Mouse (Mus musculus): ENCODE results near the gene Retsat. TPM values are rescaled to one million over a fixed set of nuclear protein-coding genes. Genes with fewer than 3 reads are reported as not detected.

The Retsat gene
- total RNA-seq (2014; fragmentation: Nextera tagmentation) (13.1 and 13.6 TPM in 2 replicates), total RNA-seq (2017) (12.6 and 14.8 TPM in 2 replicates), polyA plus RNA-seq (2012) (6.1 and 25.6 TPM in 2 replicates)

DNA sequence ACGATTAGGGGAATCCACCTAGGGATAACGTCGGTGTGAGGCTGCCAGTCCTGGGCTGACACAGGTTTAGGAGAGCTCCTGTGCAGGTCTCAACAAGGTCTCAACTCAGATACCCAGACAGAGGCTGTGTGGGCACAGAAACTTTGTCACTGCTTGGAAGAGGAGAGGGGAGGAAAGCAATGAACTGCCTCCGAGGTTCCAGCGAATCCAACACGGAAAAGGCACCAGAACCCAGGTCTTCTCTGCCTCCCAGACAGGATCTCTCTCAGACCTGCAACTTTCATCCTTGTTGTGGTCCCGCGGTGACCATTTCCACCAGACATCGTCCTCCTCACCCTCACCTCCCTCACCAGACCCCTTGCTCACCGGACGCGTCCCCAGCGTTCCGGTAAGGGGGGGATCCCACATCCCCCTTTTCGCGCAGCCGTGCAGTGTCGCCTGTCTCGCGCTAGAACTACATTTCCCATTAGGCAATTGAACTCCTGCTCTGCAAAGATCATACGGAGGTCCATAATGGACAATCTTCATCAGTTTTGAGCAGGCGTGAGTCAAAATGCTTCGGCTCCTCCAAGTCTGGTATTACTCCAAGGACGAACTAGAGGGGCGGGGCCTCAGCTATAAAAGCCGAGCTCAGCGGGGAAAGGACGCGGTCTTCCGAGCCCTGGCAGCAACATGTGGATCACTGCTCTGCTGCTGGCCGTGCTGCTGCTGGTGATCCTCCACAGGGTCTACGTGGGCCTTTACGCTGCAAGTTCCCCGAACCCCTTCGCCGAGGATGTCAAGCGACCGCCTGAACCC is at the start of gene Retsat, which contains the start of gene Elmod3:
TSS of gene Retsat (plus strand) at position 520 of the 798 bp plus-strand sequence.
TSS of gene Elmod3 (minus strand) at position 458 of the 798 bp plus-strand sequence.
- H3K4me3 ChIP-seq (ENCODE audit: low read depth, low read length): peak within 1 kb of the TSS; percentile 81
- H3K27me3 ChIP-seq (ENCODE audit: insufficient read depth, low read length): no peaks in the 10 kb centered on the region
- TF ChIP-seq CTCF (IDR thresholded peaks at IDR 0.05; ENCODE audit: low read depth, low read length): no peak
- TF ChIP-seq POLR2AphosphoS5 (IDR thresholded peaks at IDR 0.05; ENCODE audit: insufficient replicate concordance, low read depth, low read length): 0 out of 2 replicates have a peak, but pooled peaks have one; percentile 74
- DNase-seq (ENCODE audit: low spot score) (peak; percentile 88), ATAC-seq (ENCODE audit: extremely low read depth, insufficient number of reproducible peaks, low FRiP score, poor library complexity, severe bottlenecking) (peak; percentile 82)
- peaks cover 59% of the 10 kb centered on the region for H3K36me3 ChIP-seq (replicated peaks)
- H3K4me1 ChIP-seq (ENCODE audit: insufficient read depth, low read depth, low read length): peaks cover 45% of the 10 kb centered on the region
- H3K9me3 ChIP-seq (replicated peaks): no peaks in the 10 kb centered on the region

- no peak for TF ChIP-seq GATA2 (IDR thresholded peaks at IDR 0.05; ENCODE audit: borderline replicate concordance, low read depth, low read length)
- no peak for TF ChIP-seq CTCF (IDR thresholded peaks at IDR 0.05; ENCODE audit: low read depth, low read length)
- no peak for TF ChIP-seq GATA1 (IDR thresholded peaks at IDR 0.05; ENCODE audit: borderline replicate concordance, low read length)
- no peak for TF ChIP-seq POLR2AphosphoS5 (IDR thresholded peaks at IDR 0.05; ENCODE audit: insufficient replicate concordance, low read depth, low read length)
- TF ChIP-seq TAL1 (conservative IDR thresholded peaks at IDR 0.05; ENCODE audit: low read depth, low read length): no peak
- ATAC-seq (ENCODE audit: extremely low read depth, insufficient number of reproducible peaks, low FRiP score, poor library complexity, severe bottlenecking): peak; percentile 61
- H3K4me1 ChIP-seq (ENCODE audit: insufficient read depth, low read depth, low read length): peaks cover 75% of the 10 kb centered on the region
- peak; percentile 85 for DNase-seq (ENCODE audit: low spot score)
- peaks cover 43% of the 10 kb centered on the region for H3K36me3 ChIP-seq (replicated peaks)
- H3K27me3 ChIP-seq (ENCODE audit: insufficient read depth, low read length): no peaks in the 10 kb centered on the region
- H3K4me3 ChIP-seq (ENCODE audit: low read depth, low read length): peak overlapping the region; percentile 63
- peaks cover 4% of the 10 kb centered on the region for H3K9me3 ChIP-seq (replicated peaks)
Observed at GRCm38 (mm10) chr6:72549041-72549580, 49.2 kb upstream of the Retsat start.

- DNase-seq (ENCODE audit: low spot score) (no peak), ATAC-seq (ENCODE audit: extremely low read depth, insufficient number of reproducible peaks, low FRiP score, poor library complexity, severe bottlenecking) (no peak)
- Histone ChIP-seq H3K4me1 (ENCODE audit: insufficient read depth, low read depth, low read length) (peaks cover 66% of the 10 kb centered on the region), H3K9me3 (replicated peaks) (peaks cover 4% of the 10 kb centered on the region), H3K36me3 (replicated peaks) (peaks cover 47% of the 10 kb centered on the region), H3K4me3 (ENCODE audit: low read depth, low read length) (peak overlapping the region; percentile 63; the same call in 1 of the 2 replicates), H3K27me3 (ENCODE audit: insufficient read depth, low read length) (no peaks in the 10 kb centered on the region)
- no peak for TF ChIP-seq TAL1 (conservative IDR thresholded peaks at IDR 0.05; ENCODE audit: low read depth, low read length)
- no peak for TF ChIP-seq CTCF (IDR thresholded peaks at IDR 0.05; ENCODE audit: low read depth, low read length)
- TF ChIP-seq GATA1 (IDR thresholded peaks at IDR 0.05; ENCODE audit: borderline replicate concordance, low read length): no peak
- no peak for TF ChIP-seq POLR2AphosphoS5 (IDR thresholded peaks at IDR 0.05; ENCODE audit: insufficient replicate concordance, low read depth, low read length)
- no peak for TF ChIP-seq GATA2 (IDR thresholded peaks at IDR 0.05; ENCODE audit: borderline replicate concordance, low read depth, low read length)
Observed at GRCm38 (mm10) chr6:72550025-72550424, 48.2 kb upstream of the Retsat start.

- no peak overlapping the region for H3K4me3 ChIP-seq (ENCODE audit: low read depth, low read length)
- peaks cover 62% of the 10 kb centered on the region for H3K4me1 ChIP-seq (ENCODE audit: insufficient read depth, low read depth, low read length)
- H3K27me3 ChIP-seq (ENCODE audit: insufficient read depth, low read length): no peaks in the 10 kb centered on the region
- no peak for ATAC-seq (ENCODE audit: extremely low read depth, insufficient number of reproducible peaks, low FRiP score, poor library complexity, severe bottlenecking)
- DNase-seq (ENCODE audit: low spot score): no peak
- TF ChIP-seq GATA1 (IDR thresholded peaks at IDR 0.05; ENCODE audit: borderline replicate concordance, low read length) (no peak), TAL1 (conservative IDR thresholded peaks at IDR 0.05; ENCODE audit: low read depth, low read length) (no peak), GATA2 (IDR thresholded peaks at IDR 0.05; ENCODE audit: borderline replicate concordance, low read depth, low read length) (no peak), CTCF (IDR thresholded peaks at IDR 0.05; ENCODE audit: low read depth, low read length) (no peak), POLR2AphosphoS5 (IDR thresholded peaks at IDR 0.05; ENCODE audit: insufficient replicate concordance, low read depth, low read length) (no peak)
- peaks cover 4% of the 10 kb centered on the region for H3K9me3 ChIP-seq (replicated peaks)
- H3K36me3 ChIP-seq (replicated peaks): peaks cover 52% of the 10 kb centered on the region
Observed at GRCm38 (mm10) chr6:72550503-72551100, 47.7 kb upstream of the Retsat start.

- TF ChIP-seq TAL1 (conservative IDR thresholded peaks at IDR 0.05; ENCODE audit: low read depth, low read length) (no peak), CTCF (IDR thresholded peaks at IDR 0.05; ENCODE audit: low read depth, low read length) (no peak), GATA1 (IDR thresholded peaks at IDR 0.05; ENCODE audit: borderline replicate concordance, low read length) (no peak), GATA2 (IDR thresholded peaks at IDR 0.05; ENCODE audit: borderline replicate concordance, low read depth, low read length) (no peak), POLR2AphosphoS5 (IDR thresholded peaks at IDR 0.05; ENCODE audit: insufficient replicate concordance, low read depth, low read length) (no peak)
- H3K9me3 ChIP-seq (replicated peaks): no peaks in the 10 kb centered on the region
- peak overlapping the region; percentile 63; the same call in 1 of the 2 replicates for H3K4me3 ChIP-seq (ENCODE audit: low read depth, low read length)
- H3K36me3 ChIP-seq (replicated peaks): peaks cover 51% of the 10 kb centered on the region
- ATAC-seq (ENCODE audit: extremely low read depth, insufficient number of reproducible peaks, low FRiP score, poor library complexity, severe bottlenecking): peak; percentile 58; the same call in 1 of the 2 replicates
- peak; percentile 51 for DNase-seq (ENCODE audit: low spot score)
- H3K27me3 ChIP-seq (ENCODE audit: insufficient read depth, low read length): no peaks in the 10 kb centered on the region
- H3K4me1 ChIP-seq (ENCODE audit: insufficient read depth, low read depth, low read length): peaks cover 61% of the 10 kb centered on the region
Observed at GRCm38 (mm10) chr6:72552171-72553078, 45.9 kb upstream of the Retsat start.

Measured in G1E (cell line).